Mouse (Mus musculus) lung, adult 2 months (tissue): Measurements from ENCODE around the gene Wbp1l.
A peak's percentile ranks its signal among the peaks of the same experiment; 100 is the strongest.

Source experiments
- CTCF ChIP-seq: fragments of 200-500 bp; IDR thresholded peaks from 2 replicates; pipeline ENCODE4 v1.5.1; 2011; ENCODE audit warnings: mild to moderate bottlenecking, low read length, control low read depth; ENCODE audit not compliant: insufficient read depth
- POLR2A ChIP-seq: fragments of 200-500 bp; IDR thresholded peaks from 2 replicates; pipeline ENCODE4 v1.6.1; 2011; ENCODE audit warnings: low read depth, mild to moderate bottlenecking, control low read depth, low read length, borderline replicate concordance; ENCODE audit errors: extremely low read depth

DNA sequence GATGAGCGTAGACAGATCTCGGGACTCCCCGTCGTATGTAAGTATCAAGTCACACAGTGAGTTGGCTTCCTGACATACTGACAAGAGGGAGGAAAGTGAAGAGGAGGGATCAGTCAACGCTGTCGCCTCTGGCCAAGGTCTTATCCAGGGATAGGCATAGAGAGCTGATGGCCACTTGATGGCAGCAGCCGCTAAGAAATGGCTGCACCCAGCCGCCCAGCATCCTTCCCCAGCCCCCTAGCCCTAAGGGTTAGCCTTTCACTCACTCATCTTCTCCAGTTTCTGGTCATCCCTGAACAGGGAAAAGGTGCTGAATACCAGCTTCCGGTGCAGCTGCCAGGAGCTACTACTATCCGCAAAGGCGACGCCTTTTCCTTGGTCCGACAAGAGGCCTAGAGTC is 71.8 kb downstream of the Wbp1l start:
- TF ChIP-seq CTCF (peak; percentile 91), POLR2A (no peak)
